Mouse (Mus musculus): Measurements from ENCODE around the gene Mettl7a2.

Gene Mettl7a2

GRCm38 (mm10) chr15:100401811-100402210 lies 48.8 kb downstream of the Mettl7a2 start:
- no peak for DNase-seq

GRCm38 (mm10) chr15:100402347-100402746 lies 49.3 kb downstream of the Mettl7a2 start:
- DNase-seq: no peak

- no peak for DNase-seq
Observed at GRCm38 (mm10) chr15:100402798-100403197, 49.8 kb downstream of the Mettl7a2 start.

- DNase-seq: no peak
Observed at GRCm38 (mm10) chr15:100403318-100404000, 50.5 kb downstream of the Mettl7a2 start.

GRCm38 (mm10) chr15:100406088-100406487 lies 53.1 kb downstream of the Mettl7a2 start:
- DNase-seq: no peak

- DNase-seq: no peak
Observed at GRCm38 (mm10) chr15:100410918-100411672, 58.1 kb downstream of the Mettl7a2 start.
